Mouse (Mus musculus) cerebellum, adult 18-20 months (tissue): Measurements from ENCODE around the gene Gpr15.
A peak's percentile ranks its signal among the peaks of the same experiment; 100 is the strongest.

Source experiments
- DNase-seq, 2 experiments: peaks; one replicate each; pipeline ENCODE4 v3.0.0; 2021

Gpr15 gene

DNA sequence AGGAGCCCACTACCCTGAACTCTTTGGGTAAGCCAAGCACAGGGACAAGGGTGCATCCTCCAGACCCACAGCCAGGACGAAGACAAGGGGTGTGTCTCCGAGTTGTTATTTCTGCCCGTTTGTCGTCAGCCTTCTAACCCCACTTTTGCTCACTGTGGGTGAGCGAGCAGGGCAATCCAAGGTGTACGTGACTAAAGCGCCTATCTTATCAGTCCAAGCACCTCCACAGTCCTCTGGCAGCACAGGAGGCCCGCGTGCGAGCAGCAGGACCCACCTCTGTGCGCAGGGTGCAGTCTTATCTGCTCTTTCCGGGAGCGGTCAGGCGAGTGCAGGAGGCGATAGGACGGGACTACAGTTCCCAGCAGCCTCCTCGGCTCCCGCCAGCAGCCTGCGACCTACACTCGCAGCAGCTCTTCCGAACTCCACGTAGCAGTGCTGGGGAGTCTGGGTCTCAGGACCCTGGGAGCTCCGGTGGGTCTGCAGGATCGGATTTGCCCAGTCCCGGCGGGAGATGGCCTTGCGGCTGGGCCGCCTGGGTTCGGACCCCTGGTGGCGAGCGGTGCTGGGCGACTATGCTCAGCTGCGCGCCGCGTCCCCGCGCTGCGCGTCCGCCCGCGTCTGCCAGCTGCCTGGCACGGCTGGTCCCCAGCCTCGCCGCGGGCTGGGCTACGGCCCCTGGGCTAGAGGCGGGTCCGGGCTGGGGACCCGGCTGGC lies 48.8 kb downstream of the Gpr15 start, which contains the start of gene Cpox:
Gene Cpox (plus strand): TSS at position 376 of the 714 bp plus-strand sequence.
- DNase-seq = peak; percentile 85 to 86

- peak in 1 of 2 experiments; percentile 3 for DNase-seq
Measured at GRCm38 (mm10) chr16:58669264-58669663, 49.6 kb downstream of the Gpr15 start.

DNA sequence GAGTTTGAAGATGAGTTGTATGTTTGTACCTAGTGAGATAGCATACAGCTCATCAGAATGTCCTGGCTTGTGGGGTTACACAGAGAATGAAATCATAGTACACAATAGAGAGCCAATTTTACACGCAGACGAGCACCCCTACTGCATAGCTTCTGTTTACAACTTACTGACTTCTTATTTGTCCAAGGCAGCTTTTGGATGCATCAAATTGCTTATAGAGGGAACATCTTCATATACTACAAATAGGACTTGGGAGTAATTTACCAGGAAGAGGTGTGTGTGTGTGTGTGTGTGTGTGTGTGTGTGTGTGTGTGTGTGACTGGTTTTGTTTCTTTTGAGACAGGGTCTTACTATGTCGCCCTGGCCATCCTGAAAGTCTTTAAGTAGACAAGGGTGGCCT lies 50.3 kb downstream of the Gpr15 start:
- DNase-seq = no peak
